Mouse (Mus musculus) right cerebral cortex, adult 2 months (tissue): ENCODE results near the gene Tcp10b.
"Not testable (repeated sequence)": the region's sequence is repeated elsewhere in the genome, so short reads cannot be mapped to it uniquely, and the experiment has no call there.

Experiments used
- DNase-seq, 2 experiments: peaks; one replicate each; pipeline ENCODE4 v3.0.0; 2021 to 2022; ENCODE audit warnings: low spot score in 2 of 2

Gene Tcp10b

DNA sequence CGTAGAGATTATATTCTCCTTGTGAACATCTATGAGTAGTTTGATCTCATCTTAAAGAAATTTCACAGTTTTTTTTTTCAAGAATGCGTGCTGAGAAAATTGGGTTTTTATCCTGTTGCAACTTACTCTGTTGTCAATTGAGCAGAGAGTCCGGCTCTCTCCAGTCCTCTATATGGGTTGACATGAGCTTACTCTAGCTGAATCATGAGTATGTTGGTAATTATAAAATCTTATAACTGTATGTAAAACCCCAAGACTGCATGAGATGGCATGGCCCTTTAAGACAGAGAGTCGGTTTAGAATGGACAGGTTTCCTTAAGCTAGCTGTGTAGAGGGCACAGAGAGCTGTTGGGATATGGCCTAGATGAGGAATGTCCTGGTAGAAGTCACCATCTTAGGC lies at the start of gene Tcp10b:
TSS of gene Tcp10b (plus strand) at position 301 of the 400 bp plus-strand sequence.
- DNase-seq = not testable (repeated sequence)

DNA sequence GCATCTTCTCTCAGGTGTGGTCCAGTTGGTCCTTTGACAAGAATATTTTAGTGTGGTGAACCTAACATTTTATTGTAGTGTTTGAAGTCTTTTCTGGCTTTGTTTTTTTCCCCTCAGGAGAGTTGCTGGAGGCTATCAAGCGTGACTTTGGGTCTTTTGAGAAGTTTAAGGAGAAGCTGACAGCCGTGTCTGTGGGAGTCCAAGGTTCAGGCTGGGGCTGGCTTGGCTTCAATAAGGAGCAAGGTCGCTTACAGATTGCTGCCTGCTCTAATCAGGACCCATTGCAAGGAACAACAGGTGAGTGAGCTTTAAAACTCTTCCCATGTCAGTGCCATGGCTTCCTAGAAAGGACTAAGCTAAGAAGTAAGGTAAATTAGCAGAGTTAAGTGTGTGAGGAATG lies 47.6 kb upstream of the Tcp10b start:
- DNase-seq = no peak

GRCm38 (mm10) chr17:13036627-13037192 lies 24.2 kb upstream of the Tcp10b start:
- DNase-seq = not testable (repeated sequence)

DNA sequence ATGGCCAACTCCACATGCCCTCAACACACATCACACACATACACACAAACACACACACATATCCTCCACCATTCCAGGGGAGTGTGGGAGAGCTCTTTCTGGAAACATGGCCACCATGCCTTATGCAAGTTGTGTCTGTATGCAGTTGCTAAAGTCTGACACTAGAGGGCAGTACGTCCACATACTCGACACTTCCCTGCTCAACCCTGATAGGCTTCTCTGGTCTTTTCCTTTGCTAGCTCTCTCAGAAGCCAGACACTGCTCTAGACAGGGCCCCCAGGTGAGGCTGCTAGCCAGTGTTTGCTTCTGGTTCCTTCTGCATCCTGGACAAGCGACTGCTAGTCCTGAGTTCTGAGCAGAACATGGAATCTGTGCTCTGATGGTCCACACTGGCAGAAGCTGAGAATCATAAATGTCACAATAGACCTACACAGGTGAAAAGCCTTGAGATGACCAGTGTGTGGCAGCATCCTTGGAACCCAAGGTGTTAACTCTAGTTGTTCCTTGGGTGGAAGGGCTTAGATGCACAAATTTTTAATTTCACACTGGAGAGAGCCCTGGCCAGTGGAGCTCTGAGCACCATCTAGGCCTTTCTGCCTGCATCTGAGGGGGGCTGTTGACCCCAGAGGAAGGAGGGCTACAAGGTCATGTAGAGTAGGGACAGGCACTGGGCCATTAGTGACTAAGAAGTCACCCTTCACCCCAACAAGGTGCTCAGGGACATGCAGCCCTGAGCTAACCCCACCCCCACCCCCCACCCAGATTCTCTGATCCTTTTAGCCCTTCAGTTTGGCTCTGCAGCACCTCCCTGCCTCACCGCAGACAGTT lies 16.8 kb upstream of the Tcp10b start:
- peak; percentile 58 to 73 for DNase-seq

GRCm38 (mm10) chr17:13052124-13052813 lies 8.6 kb upstream of the Tcp10b start, which contains the start of gene Gpr31b:
Gene Gpr31b, minus strand, starts transcription at chr17:13052296.
- DNase-seq = not testable (repeated sequence)

GRCm38 (mm10) chr17:13062882-13063281 lies 2.0 kb downstream of the Tcp10b start:
- not testable (repeated sequence) for DNase-seq

DNA sequence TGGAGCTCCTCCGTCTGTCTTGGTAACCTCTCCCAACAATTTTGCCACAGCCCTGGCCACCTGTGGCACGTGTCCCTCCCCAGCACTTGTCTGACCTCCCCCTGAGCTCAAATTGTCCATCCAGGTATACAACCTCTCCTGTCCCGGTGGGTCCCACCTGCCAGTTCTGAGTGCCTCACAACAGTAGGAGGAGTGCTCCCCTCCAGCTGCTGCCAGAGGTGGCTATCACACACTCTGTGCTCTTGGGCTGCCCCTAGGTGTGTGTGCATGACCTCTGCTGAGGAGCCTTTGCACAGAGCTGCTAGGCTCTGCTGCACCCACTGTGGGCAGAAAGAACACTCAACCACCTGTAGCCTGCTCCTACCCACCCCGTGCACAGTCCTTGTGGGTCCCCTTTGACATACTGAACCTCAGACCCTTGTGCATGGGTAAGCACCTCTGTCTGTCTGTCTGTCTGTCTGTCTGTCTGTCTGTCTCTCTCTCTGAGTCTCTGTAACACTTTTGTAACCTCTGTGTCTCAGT lies 7.0 kb downstream of the Tcp10b start:
- not testable (repeated sequence) for DNase-seq

DNA sequence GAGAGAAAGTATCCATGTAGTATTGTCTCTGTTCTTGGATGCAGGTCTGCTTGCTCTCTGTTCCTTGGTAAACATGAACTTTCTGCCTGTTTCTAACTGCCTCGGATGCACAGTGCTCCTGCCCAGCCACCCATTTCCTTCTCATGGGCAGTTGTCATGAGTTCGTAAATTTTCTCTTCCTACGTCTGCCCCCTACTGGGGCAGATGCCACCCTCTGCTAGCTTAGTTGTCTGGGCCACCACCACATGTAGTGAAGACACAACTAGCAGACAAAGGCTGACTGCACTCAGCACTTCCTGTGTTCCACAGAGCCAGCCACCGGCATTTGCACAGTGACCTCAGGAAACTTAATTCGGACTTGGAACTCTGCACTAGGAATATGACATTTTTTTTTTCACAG lies 8.3 kb downstream of the Tcp10b start:
- DNase-seq = not testable (repeated sequence)

DNA sequence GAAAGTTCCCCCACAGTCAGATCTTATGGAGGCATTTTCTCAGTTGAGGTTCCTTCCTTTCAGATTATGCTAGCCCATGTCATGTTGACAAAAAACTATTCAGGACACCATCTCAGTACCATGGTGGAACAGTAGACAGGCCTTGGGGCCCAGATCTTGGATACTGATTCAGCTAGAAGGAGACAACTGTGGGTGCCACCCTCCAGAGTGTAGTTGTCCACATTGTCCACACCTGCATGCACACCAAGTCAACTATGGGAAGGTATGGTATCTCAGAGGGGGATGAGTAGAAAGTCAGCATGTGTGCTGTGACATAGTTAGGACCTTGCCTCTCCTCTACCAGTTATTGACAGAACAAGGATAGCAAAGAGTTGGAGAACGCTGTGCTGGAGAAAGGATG lies 30.6 kb downstream of the Tcp10b start:
- DNase-seq = not testable (repeated sequence)

GRCm38 (mm10) chr17:13092100-13092764 lies 31.3 kb downstream of the Tcp10b start:
- DNase-seq = not testable (repeated sequence)

DNA sequence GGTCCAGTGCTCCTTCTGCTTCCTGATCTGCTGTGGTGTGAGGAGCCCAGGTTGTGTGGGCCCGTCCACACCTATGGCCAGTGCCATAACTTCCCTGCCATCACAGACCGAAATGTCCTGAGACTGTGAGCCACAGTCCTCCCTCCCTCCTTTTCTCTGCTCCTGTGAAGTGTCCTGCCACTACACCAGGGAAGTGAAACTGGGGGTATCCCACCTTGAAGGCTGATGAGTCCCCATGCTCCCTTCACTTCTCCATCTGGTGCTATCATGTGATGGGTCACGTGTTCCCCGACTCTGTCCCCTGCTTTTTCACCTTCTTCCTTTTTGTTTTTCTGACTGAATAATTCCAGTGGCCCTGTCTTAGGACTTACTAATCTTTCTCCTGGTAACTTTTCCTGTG lies 32.1 kb downstream of the Tcp10b start:
- DNase-seq = not testable (repeated sequence)

DNA sequence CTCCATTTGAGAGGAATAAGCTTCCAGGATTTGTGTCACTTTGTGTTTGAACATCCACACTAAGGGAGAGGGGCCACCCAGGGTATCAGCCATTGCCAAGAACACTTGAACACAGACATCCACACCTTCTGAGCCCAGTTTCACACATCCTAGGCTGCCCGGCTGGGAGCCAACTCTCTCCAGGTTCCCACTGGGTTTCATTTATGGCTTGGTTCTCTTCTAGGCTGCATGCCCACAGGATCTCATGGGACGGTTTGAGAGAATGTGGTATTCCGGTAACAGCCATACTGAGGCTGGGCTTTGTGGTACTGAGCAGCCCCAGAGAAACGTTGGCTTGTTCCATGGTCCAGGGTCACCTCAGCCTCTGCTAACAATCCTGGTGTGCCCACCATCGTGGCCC lies 45.7 kb downstream of the Tcp10b start:
- not testable (repeated sequence) for DNase-seq

DNA sequence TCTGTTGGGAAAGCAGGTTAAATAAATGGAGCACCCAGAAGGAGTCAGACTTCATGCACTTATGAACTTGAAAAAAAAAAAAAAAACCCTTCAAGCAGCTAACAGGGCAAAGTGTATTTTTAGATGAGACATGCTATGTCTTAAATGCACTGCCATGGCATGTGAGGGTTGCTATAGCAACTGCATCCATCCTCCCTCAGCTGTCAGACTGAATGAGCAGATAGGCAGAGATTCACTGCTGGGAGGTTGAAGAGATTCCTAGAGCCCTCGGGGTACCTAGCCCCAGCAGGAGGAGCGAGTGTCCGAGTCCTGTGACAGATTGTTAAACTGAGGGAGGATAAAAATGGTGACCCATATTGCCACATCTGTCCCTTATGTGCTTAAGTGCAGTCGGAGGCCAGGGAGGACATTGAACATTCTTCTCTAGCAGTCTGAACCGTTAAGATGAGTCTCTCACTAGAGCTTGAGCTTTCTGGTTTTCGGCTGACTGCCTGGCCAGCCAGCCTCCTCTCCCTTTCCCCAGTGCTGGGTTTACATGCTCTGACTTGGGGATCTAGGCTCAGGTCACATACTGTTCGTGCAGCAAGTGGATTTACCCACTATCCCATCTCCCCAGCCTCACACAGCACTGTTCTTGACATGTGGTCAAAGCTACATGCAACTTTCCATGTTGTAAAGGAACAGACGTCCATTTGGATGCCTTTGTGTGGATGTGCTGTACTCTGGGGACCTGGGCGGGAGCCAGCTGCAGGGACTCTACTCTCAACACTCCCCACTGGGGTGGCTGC lies 51.8 kb downstream of the Tcp10b start:
- DNase-seq = not testable (repeated sequence)

DNA sequence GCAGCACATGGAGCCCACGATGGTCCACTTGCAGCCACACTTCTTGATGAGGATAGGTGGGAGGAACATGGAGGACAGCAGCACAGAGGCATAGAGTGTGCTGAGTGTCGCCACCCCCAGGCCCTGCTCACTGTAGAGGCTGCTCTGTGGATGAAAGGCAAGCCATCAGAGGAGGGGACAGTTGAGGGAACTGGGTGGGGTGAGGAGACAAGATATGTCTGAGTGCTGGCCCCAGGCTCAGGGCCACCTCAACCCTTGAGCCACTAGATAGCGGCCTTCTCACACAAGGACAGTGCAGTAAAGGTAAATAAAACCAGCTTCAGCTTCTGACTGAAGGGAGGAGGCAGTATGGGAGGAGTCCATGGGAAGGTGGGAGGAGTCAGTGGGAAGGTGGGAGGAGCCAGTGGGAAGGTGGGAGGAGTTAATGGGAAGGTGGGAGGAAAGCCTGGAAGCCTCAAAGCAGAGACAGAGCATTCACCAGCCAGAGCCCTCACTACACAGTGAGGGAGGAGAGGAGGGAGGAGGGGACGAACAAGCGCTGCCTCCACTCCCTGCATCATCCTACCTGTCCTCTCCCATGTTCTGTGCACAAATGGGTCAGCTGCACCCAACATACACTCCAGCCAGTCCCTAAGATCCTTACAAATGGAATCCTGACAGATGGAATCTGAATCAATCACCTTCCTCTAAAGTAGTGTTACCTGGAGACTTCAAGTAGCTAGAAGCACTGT lies 62.6 kb downstream of the Tcp10b start:
- not testable (repeated sequence) for DNase-seq

GRCm38 (mm10) chr17:13124241-13124640 lies 63.3 kb downstream of the Tcp10b start:
- DNase-seq = not testable (repeated sequence)

DNA sequence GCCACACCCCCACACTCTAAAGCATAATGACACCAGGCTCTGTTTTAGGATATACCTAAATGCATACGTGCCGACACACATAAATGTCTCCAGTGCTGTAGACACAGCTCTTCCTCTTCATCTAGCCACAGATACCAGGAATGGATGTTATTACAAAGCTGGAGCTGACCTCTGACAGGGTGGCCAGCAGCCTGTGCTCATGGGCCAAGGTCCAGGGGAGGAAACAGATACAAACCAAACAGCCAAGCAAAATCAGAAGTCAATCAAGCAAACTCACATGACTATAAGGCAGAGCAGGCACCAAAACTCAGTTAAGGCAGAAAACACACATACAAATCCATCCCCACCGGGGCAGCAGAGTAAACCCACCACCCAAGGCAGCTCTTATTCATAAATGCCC lies 68.4 kb downstream of the Tcp10b start:
- not testable (repeated sequence) for DNase-seq

- not testable (repeated sequence) for DNase-seq
Measured at GRCm38 (mm10) chr17:13129737-13130465, 69.0 kb downstream of the Tcp10b start.

- not testable (repeated sequence) for DNase-seq
Measured at GRCm38 (mm10) chr17:13131710-13132109, 70.8 kb downstream of the Tcp10b start, which contains the start of gene Unc93a. Gene Unc93a, minus strand, starts transcription at chr17:13131810.
